Mouse (Mus musculus) CH12.LX (cell line): ENCODE results near the gene 4930453N24Rik. TPM values are rescaled to one million over a fixed set of nuclear protein-coding genes. Genes with fewer than 3 reads are reported as not detected.

Experiments
- DNase-seq: peaks from one replicate; pipeline ENCODE4 v3.0.0-alpha.2; 2013; ENCODE audit errors: extremely low read depth
- H3K27ac ChIP-seq: 2 replicates; pipeline ENCODE4 v1.5.1; 2012; ENCODE audit warnings: low read depth, mild to moderate bottlenecking, control low read depth, moderate library complexity; ENCODE audit not compliant: insufficient read depth
- H3K27me3 ChIP-seq: replicated peaks from 2 replicates; pipeline ENCODE3; 2012; ENCODE audit warnings: inconsistent platforms
- H3K36me3 ChIP-seq, 2 experiments: replicated peaks in 1 of 2; 2 replicates each; pipeline versions ENCODE3 to v1.6.1; 2012; ENCODE audit warnings: inconsistent platforms in 1 of 2, low read length in 1 of 2, mild to moderate bottlenecking in 1 of 2, mixed read lengths in 1 of 2, moderate library complexity in 1 of 2; ENCODE audit not compliant: control insufficient read depth in 1 of 2, insufficient read depth in 1 of 2
- H3K4me1 ChIP-seq, 2 experiments: 2 replicates each; pipeline ENCODE4 v1.6.1; 2012; ENCODE audit warnings: inconsistent platforms in 1 of 2, moderate library complexity in 1 of 2; ENCODE audit not compliant: insufficient read depth in 2 of 2, control insufficient read depth in 1 of 2
- H3K4me2 ChIP-seq: 2 replicates; pipeline ENCODE4 v1.6.1; 2012; ENCODE audit warnings: low read depth, mild to moderate bottlenecking, control low read depth; ENCODE audit not compliant: poor library complexity, insufficient read depth, severe bottlenecking
- H3K4me3 ChIP-seq, 3 experiments: fragments of 150-350 bp in 1 of 3; sonication (generic) in 1 of 3; replicated peaks in 1 of 3; 2 replicates each; pipeline versions ENCODE3 to v1.5.1; 2011 to 2012; ENCODE audit warnings: low read depth in 2 of 3, low read length in 2 of 3, mild to moderate bottlenecking in 2 of 3, moderate library complexity in 2 of 3, control low read depth in 1 of 3, improper control_type of control experiment in 1 of 3, inconsistent platforms in 1 of 3, mixed read lengths in 1 of 3; ENCODE audit not compliant: poor library complexity in 1 of 3
- H3K79me2 ChIP-seq: replicated peaks from 2 replicates; pipeline ENCODE4 v1.6.1; 2012; ENCODE audit warnings: mild to moderate bottlenecking, moderate library complexity; ENCODE audit not compliant: control insufficient read depth, poor library complexity, insufficient read depth, severe bottlenecking; ENCODE audit errors: extremely low read depth
- H3K9ac ChIP-seq: 2 replicates; pipeline ENCODE4 v1.6.1; 2012; ENCODE audit warnings: low read depth, mild to moderate bottlenecking, control low read depth, moderate library complexity; ENCODE audit not compliant: insufficient read depth
- H3K9me3 ChIP-seq: replicated peaks from 2 replicates; pipeline ENCODE3; 2012; ENCODE audit warnings: low read length, inconsistent platforms, mixed read lengths
- BHLHE40 ChIP-seq: IDR thresholded peaks from 2 replicates; pipeline ENCODE4 v1.6.1; 2011; ENCODE audit warnings: mild to moderate bottlenecking, low read depth, low read length, improper control_type of control experiment
- CHD1 ChIP-seq: IDR thresholded peaks from 2 replicates; pipeline ENCODE4 v1.6.1; 2012; ENCODE audit warnings: low read depth, low read length, improper control_type of control experiment, inconsistent platforms
- CHD2 ChIP-seq: IDR thresholded peaks from 2 replicates; pipeline ENCODE4 v1.6.1; 2011; ENCODE audit warnings: low read length, improper control_type of control experiment
- CTCF ChIP-seq, 2 experiments: IDR thresholded peaks in 1 of 2; conservative IDR thresholded peaks in 1 of 2; 2 replicates each; pipeline ENCODE4 v1.5.1; 2011 to 2012; ENCODE audit warnings: low read depth in 2 of 2, low read length in 2 of 2, improper control_type of control experiment in 1 of 2, inconsistent platforms in 1 of 2, mild to moderate bottlenecking in 1 of 2, moderate library complexity in 1 of 2
- E2F4 ChIP-seq: IDR thresholded peaks from 2 replicates; pipeline ENCODE4 v1.6.1; 2011; ENCODE audit warnings: low read depth, low read length, improper control_type of control experiment; ENCODE audit not compliant: insufficient replicate concordance
- ELF1 ChIP-seq: IDR thresholded peaks from 2 replicates; pipeline ENCODE4 v1.6.1; 2014; ENCODE audit warnings: low read depth, mild to moderate bottlenecking, inconsistent platforms, low read length, improper control_type of control experiment
- EP300 ChIP-seq: IDR thresholded peaks from 2 replicates; pipeline ENCODE4 v1.6.1; 2011; ENCODE audit warnings: low read length, improper control_type of control experiment
- ETS1 ChIP-seq: conservative IDR thresholded peaks from 2 replicates; pipeline ENCODE4 v1.6.1; 2012; ENCODE audit warnings: low read depth, mild to moderate bottlenecking, inconsistent platforms, low read length, improper control_type of control experiment, moderate library complexity
- GABPA ChIP-seq: IDR thresholded peaks from 2 replicates; pipeline ENCODE4 v1.6.1; 2012; ENCODE audit warnings: low read depth, low read length, improper control_type of control experiment, inconsistent platforms; ENCODE audit not compliant: insufficient replicate concordance
- HCFC1 ChIP-seq: IDR thresholded peaks from 2 replicates; pipeline ENCODE4 v1.6.1; 2012; ENCODE audit warnings: low read depth, mild to moderate bottlenecking, inconsistent platforms, low read length, improper control_type of control experiment
- IRF4 ChIP-seq: IDR thresholded peaks from 2 replicates; pipeline ENCODE4 v1.6.1; 2014; ENCODE audit warnings: low read depth, mild to moderate bottlenecking, inconsistent platforms, low read length, improper control_type of control experiment
- JUN ChIP-seq: IDR thresholded peaks from 2 replicates; pipeline ENCODE4 v1.6.1; 2011; ENCODE audit warnings: low read depth, mild to moderate bottlenecking, low read length, improper control_type of control experiment, moderate library complexity; ENCODE audit not compliant: insufficient read depth
- JUND ChIP-seq: conservative IDR thresholded peaks from 2 replicates; pipeline ENCODE4 v1.6.1; 2011; ENCODE audit warnings: low read depth, low read length, improper control_type of control experiment
- KAT2A ChIP-seq: IDR thresholded peaks from 2 replicates; pipeline ENCODE4 v1.6.1; 2012; ENCODE audit warnings: low read length, improper control_type of control experiment, inconsistent platforms; ENCODE audit not compliant: insufficient replicate concordance
- MAFK ChIP-seq: IDR thresholded peaks from 2 replicates; pipeline ENCODE4 v1.6.1; 2011; ENCODE audit warnings: low read length, improper control_type of control experiment; ENCODE audit not compliant: insufficient replicate concordance
- MAX ChIP-seq: IDR thresholded peaks from 2 replicates; pipeline ENCODE4 v1.6.1; 2011; ENCODE audit warnings: low read length, improper control_type of control experiment
- MEF2A ChIP-seq: IDR thresholded peaks from 2 replicates; pipeline ENCODE4 v1.6.1; 2014; ENCODE audit warnings: low read depth, mild to moderate bottlenecking, inconsistent platforms, low read length, improper control_type of control experiment, borderline replicate concordance
- MXI1 ChIP-seq: IDR thresholded peaks from 2 replicates; pipeline ENCODE4 v1.6.1; 2011; ENCODE audit warnings: mild to moderate bottlenecking, low read depth, low read length, improper control_type of control experiment
- MYC ChIP-seq: IDR thresholded peaks from 2 replicates; pipeline ENCODE4 v1.6.1; 2011; ENCODE audit warnings: low read depth, mild to moderate bottlenecking, improper control_type of control experiment, low read length
- NELFE ChIP-seq: IDR thresholded peaks from 2 replicates; pipeline ENCODE4 v1.6.1; 2011; ENCODE audit warnings: low read depth, low read length, improper control_type of control experiment
- NRF1 ChIP-seq: IDR thresholded peaks from 2 replicates; pipeline ENCODE4 v1.6.1; 2014; ENCODE audit warnings: low read depth, mild to moderate bottlenecking, inconsistent platforms, low read length, improper control_type of control experiment, moderate library complexity
- PAX5 ChIP-seq: IDR thresholded peaks from 2 replicates; pipeline ENCODE4 v1.6.1; 2012; ENCODE audit warnings: low read length, inconsistent platforms, mixed read lengths
- POLR2A ChIP-seq: IDR thresholded peaks from 2 replicates; pipeline ENCODE4 v1.6.1; 2011; ENCODE audit warnings: low read depth, mild to moderate bottlenecking, improper control_type of control experiment, low read length
- POLR2AphosphoS2 ChIP-seq: IDR thresholded peaks from 2 replicates; pipeline ENCODE4 v1.6.1; 2011; ENCODE audit warnings: low read depth, low read length, improper control_type of control experiment
- RAD21 ChIP-seq: IDR thresholded peaks from 2 replicates; pipeline ENCODE4 v1.6.1; 2011; ENCODE audit warnings: low read depth, mild to moderate bottlenecking, low read length, improper control_type of control experiment, moderate library complexity
- RCOR1 ChIP-seq: conservative IDR thresholded peaks from 2 replicates; pipeline ENCODE4 v1.6.1; 2012; ENCODE audit warnings: low read depth, mild to moderate bottlenecking, inconsistent platforms, low read length, improper control_type of control experiment
- SIN3A ChIP-seq: IDR thresholded peaks from 2 replicates; pipeline ENCODE4 v1.6.1; 2012; ENCODE audit warnings: low read length, improper control_type of control experiment, inconsistent platforms
- SMC3 ChIP-seq: IDR thresholded peaks from 2 replicates; pipeline ENCODE4 v1.6.1; 2011; ENCODE audit warnings: low read depth, low read length, improper control_type of control experiment
- TBP ChIP-seq: conservative IDR thresholded peaks from 2 replicates; pipeline ENCODE4 v1.6.1; 2011; ENCODE audit warnings: low read depth, low read length, improper control_type of control experiment
- TCF12 ChIP-seq: IDR thresholded peaks from 2 replicates; pipeline ENCODE4 v1.6.1; 2014; ENCODE audit warnings: low read depth, mild to moderate bottlenecking, inconsistent platforms, low read length, improper control_type of control experiment
- UBTF ChIP-seq: IDR thresholded peaks from 2 replicates; pipeline ENCODE4 v1.6.1; 2012; ENCODE audit warnings: low read depth, mild to moderate bottlenecking, inconsistent platforms, low read length, improper control_type of control experiment, moderate library complexity
- USF1 ChIP-seq: IDR thresholded peaks from 2 replicates; pipeline ENCODE4 v1.6.1; 2014; ENCODE audit warnings: low read depth, mild to moderate bottlenecking, inconsistent platforms, low read length, improper control_type of control experiment
- USF2 ChIP-seq: conservative IDR thresholded peaks from 2 replicates; pipeline ENCODE4 v1.6.1; 2011; ENCODE audit warnings: low read depth, low read length, improper control_type of control experiment
- ZC3H11A ChIP-seq: IDR thresholded peaks from 2 replicates; pipeline ENCODE4 v1.6.1; 2012; ENCODE audit warnings: low read depth, mild to moderate bottlenecking, inconsistent platforms, low read length, improper control_type of control experiment
- ZKSCAN1 ChIP-seq: IDR thresholded peaks from 2 replicates; pipeline ENCODE4 v1.6.1; 2012; ENCODE audit warnings: low read depth, inconsistent platforms, low read length, improper control_type of control experiment, borderline replicate concordance
- ZMIZ1 ChIP-seq: IDR thresholded peaks from 2 replicates; pipeline ENCODE4 v1.6.1; 2012; ENCODE audit warnings: low read depth, mild to moderate bottlenecking, inconsistent platforms, low read length, improper control_type of control experiment
- ZNF384 ChIP-seq: IDR thresholded peaks from 2 replicates; pipeline ENCODE4 v1.6.1; 2012; ENCODE audit warnings: low read depth, low read length, improper control_type of control experiment, inconsistent platforms
- dilution Hi-C: fragments of 300-500 bp; cut with MboI; formaldehyde crosslinking; loops from 2 replicates; pipeline ENCODE4 v1.14.3; 2020; ENCODE audit warnings: low sequenced_read_pairs; ENCODE audit not compliant: extremely low pct_unique_long_range_greater_than_20kb, extremely low pct_ligation_motif_present
- in situ Hi-C: fragments of 300-500 bp; cut with MboI; formaldehyde crosslinking; loops from 3 replicates; pipeline ENCODE4 v1.14.3; 2019; ENCODE audit warnings: low sequenced_read_pairs, low pct_ligation_motif_present, low pct_unique_long_range_greater_than_20kb, mixed read lengths
- polyA plus RNA-seq: library from polyadenylated mRNA; unstranded; fragments of >175 nt; gene quantifications from 2 replicates; pipeline ENCODE4 v1.2.1, GENCODE M21; 2012; ENCODE audit warnings: low read depth; ENCODE audit not compliant: insufficient read length
- total RNA-seq, 2 experiments: library from RNA; depleted of rRNA; stranded (reverse); fragments of 300-350 nt in 1 of 2; fragments of >200 nt in 1 of 2; gene quantifications; 2 replicates each; pipeline ENCODE4 v1.2.3; 2012 to 2014

Gene 4930453N24Rik
- total RNA-seq (2012; rRNA removed) (26.6 and 38.9 TPM in 2 replicates), total RNA-seq (2014; rRNA removed) (62.0 and 68.6 TPM in 2 replicates), polyA plus RNA-seq (40.7 and 48.4 TPM in 2 replicates)

GRCm38 (mm10) chr16:64770521-64771430 is at the start of gene 4930453N24Rik:
4930453N24Rik (minus strand) TSS chr16:64771161.
- H3K9ac ChIP-seq: peak within 1 kb of the TSS; percentile 98
- H3K4me1 ChIP-seq: peaks cover 0 to 21% of the 10 kb centered on the region in 2 experiments; a peak in 3 of 4 replicates
- peaks cover 20% of the 10 kb centered on the region for H3K79me2 ChIP-seq
- peak within 1 kb of the TSS; percentile 77 for H3K27ac ChIP-seq
- dilution Hi-C loops: no loop called here
- DNase-seq: peak; percentile 97
- H3K4me2 ChIP-seq: peak within 1 kb of the TSS; percentile 73
- peaks cover 14 to 18% of the 10 kb centered on the region in 2 experiments for H3K36me3 ChIP-seq
- H3K9me3 ChIP-seq: no peaks in the 10 kb centered on the region
- in situ Hi-C loops: loop anchor here (25.0 kb wide), 1 partner anchor 717 kb away; no protein-coding TSS in a partner anchor
- no peaks in the 10 kb centered on the region for H3K27me3 ChIP-seq
- H3K4me3 ChIP-seq: peak within 1 kb of the TSS; percentile 88 to 97 (median 93)
- TF ChIP-seq RAD21: no peak
- peak; percentile 33; the same call in 1 of the 2 replicates for TF ChIP-seq GABPA
- TF ChIP-seq MEF2A: peak; percentile 78
- no peak for TF ChIP-seq BHLHE40
- peak; percentile 95 for TF ChIP-seq POLR2A
- TF ChIP-seq KAT2A: peak; percentile 91; the same call in 1 of the 2 replicates
- peak; percentile 94 for TF ChIP-seq HCFC1
- no peak for TF ChIP-seq E2F4
- peak; percentile 83; the same call in 1 of the 2 replicates for TF ChIP-seq UBTF
- TF ChIP-seq PAX5: no peak
- peak; percentile 91 for TF ChIP-seq SIN3A
- peak; percentile 74; the same call in 1 of the 2 replicates for TF ChIP-seq POLR2AphosphoS2
- TF ChIP-seq EP300: 0 out of 2 replicates have a peak, but pooled peaks have one; percentile 3
- TF ChIP-seq CHD2: peak; percentile 72
- TF ChIP-seq IRF4: no peak
- peak; percentile 91 for TF ChIP-seq ZMIZ1
- TF ChIP-seq ZC3H11A: no peak
- TF ChIP-seq ZKSCAN1: no peak
- no peak for TF ChIP-seq JUN
- TF ChIP-seq JUND: no peak; the same call in 1 of the 2 replicates
- TF ChIP-seq USF2: no peak; the same call in 1 of the 2 replicates
- TF ChIP-seq ELF1: peak; percentile 98
- peak; percentile 95 for TF ChIP-seq TBP
- TF ChIP-seq NRF1: peak; percentile 93
- TF ChIP-seq MXI1: peak; percentile 84
- no peak for TF ChIP-seq USF1
- TF ChIP-seq ETS1: peak; percentile 41; the same call in 1 of the 2 replicates
- TF ChIP-seq MAFK: peak; percentile 48; the same call in 1 of the 2 replicates
- peak; percentile 89 for TF ChIP-seq RCOR1
- no peak; the same call in 1 of the 2 replicates for TF ChIP-seq ZNF384
- TF ChIP-seq CTCF (conservative IDR thresholded peaks at IDR 0.05 in 1 of 2, IDR thresholded peaks at IDR 0.05 in 1 of 2; ENCODE audit: low read depth in 2 of 2, low read length in 2 of 2): no peak
- no peak; the same call in 1 of the 2 replicates for TF ChIP-seq CHD1
- TF ChIP-seq TCF12: peak; percentile 86
- no peak for TF ChIP-seq SMC3
- TF ChIP-seq NELFE: peak; percentile 96
- peak; percentile 59; the same call in 1 of the 2 replicates for TF ChIP-seq MAX
- no peak for TF ChIP-seq MYC
